Mouse (Mus musculus): ENCODE measurements around the gene Itgav. TPM values are rescaled to one million over a fixed set of nuclear protein-coding genes. Genes with fewer than 3 reads are reported as not detected.

Gene Itgav
- polyA plus RNA-seq, 2 experiments = 38.1 to 87.5 TPM

GRCm38 (mm10) chr2:83724827-83725730, 882 bp downstream of the Itgav start:
- ATAC-seq (ENCODE audit: low FRiP score, low read depth) = peak; percentile 28

GRCm38 (mm10) chr2:83725796-83726195, 1.6 kb downstream of the Itgav start:
- Histone ChIP-seq H3K9ac (ENCODE audit: low read depth, low read length, severe bottlenecking) (no peak overlapping the region), H3K9me3 (ENCODE audit: control insufficient read depth, low read length) (no peaks in the 10 kb centered on the region), H3K27ac (replicated peaks; ENCODE audit: low read depth, low read length) (no peak overlapping the region), H3K4me2 (replicated peaks; ENCODE audit: low read depth, low read length, severe bottlenecking) (peak overlapping the region; percentile 57), H3K27me3 (ENCODE audit: control insufficient read depth, insufficient read depth, low read length) (no peaks in the 10 kb centered on the region), H3K4me1 (ENCODE audit: control insufficient read depth, insufficient read depth, low read length) (peaks cover 23% of the 10 kb centered on the region), H3K4me3 (replicated peaks; ENCODE audit: low read length) (peak overlapping the region; percentile 85), H3K36me3 (ENCODE audit: control insufficient read depth, insufficient read depth, low read length) (no peaks in the 10 kb centered on the region)
- TF ChIP-seq POLR2A (IDR thresholded peaks at IDR 0.05; ENCODE audit: borderline replicate concordance, extremely low read depth, insufficient read depth, insufficient read length) = no peak
- DNase-seq (ENCODE audit: low spot score) (no peak), ATAC-seq (ENCODE audit: low FRiP score, low read depth) (no peak)
- WGBS = 64% methylated on average over 4 of the region's 4 CpGs

More at GRCm38 (mm10) chr2:83724827-83725730, 882 bp downstream of the Itgav start:
- H3K27ac ChIP-seq (replicated peaks; ENCODE audit: low read depth, low read length) = peak overlapping the region; percentile 94
- H3K9me3 ChIP-seq (ENCODE audit: control insufficient read depth, low read length) = no peaks in the 10 kb centered on the region
- no peaks in the 10 kb centered on the region for H3K27me3 ChIP-seq (ENCODE audit: control insufficient read depth, insufficient read depth, low read length)
- no peak for TF ChIP-seq POLR2A (IDR thresholded peaks at IDR 0.05; ENCODE audit: borderline replicate concordance, extremely low read depth, insufficient read depth, insufficient read length)
- WGBS = 5% methylated on average over 33 of the region's 44 CpGs
- no peaks in the 10 kb centered on the region for H3K36me3 ChIP-seq (ENCODE audit: control insufficient read depth, insufficient read depth, low read length)
- peaks cover 22% of the 10 kb centered on the region for H3K4me1 ChIP-seq (ENCODE audit: control insufficient read depth, insufficient read depth, low read length)
- peak overlapping the region; percentile 92 for H3K9ac ChIP-seq (ENCODE audit: low read depth, low read length, severe bottlenecking)
- H3K4me2 ChIP-seq (replicated peaks; ENCODE audit: low read depth, low read length, severe bottlenecking) = peak overlapping the region; percentile 57
- H3K4me3 ChIP-seq (replicated peaks; ENCODE audit: low read length) = peak overlapping the region; percentile 85
- DNase-seq (ENCODE audit: low spot score) = peak; percentile 27

GRCm38 (mm10) chr2:83728238-83728682, 4.1 kb downstream of the Itgav start:
- ATAC-seq (ENCODE audit: low FRiP score, low read depth) (no peak), DNase-seq (ENCODE audit: low spot score) (no peak)
- Histone ChIP-seq H3K9me3 (ENCODE audit: control insufficient read depth, low read length) (no peaks in the 10 kb centered on the region), H3K27ac (replicated peaks; ENCODE audit: low read depth, low read length) (no peak overlapping the region), H3K4me1 (ENCODE audit: control insufficient read depth, insufficient read depth, low read length) (peaks cover 18% of the 10 kb centered on the region), H3K4me3 (replicated peaks; ENCODE audit: low read length) (no peak overlapping the region), H3K9ac (ENCODE audit: low read depth, low read length, severe bottlenecking) (no peak overlapping the region), H3K36me3 (ENCODE audit: control insufficient read depth, insufficient read depth, low read length) (no peaks in the 10 kb centered on the region), H3K27me3 (ENCODE audit: control insufficient read depth, insufficient read depth, low read length) (no peaks in the 10 kb centered on the region), H3K4me2 (replicated peaks; ENCODE audit: low read depth, low read length, severe bottlenecking) (no peak overlapping the region)
- WGBS = 74% methylated on average over 4 of the region's 4 CpGs
- TF ChIP-seq POLR2A (IDR thresholded peaks at IDR 0.05; ENCODE audit: borderline replicate concordance, extremely low read depth, insufficient read depth, insufficient read length) = no peak

- Histone ChIP-seq H3K27me3 (ENCODE audit: control insufficient read depth, insufficient read depth, low read length) (no peaks in the 10 kb centered on the region), H3K9ac (ENCODE audit: low read depth, low read length, severe bottlenecking) (no peak overlapping the region), H3K4me1 (ENCODE audit: control insufficient read depth, insufficient read depth, low read length) (peaks cover 16% of the 10 kb centered on the region), H3K4me3 (replicated peaks; ENCODE audit: low read length) (no peak overlapping the region), H3K9me3 (ENCODE audit: control insufficient read depth, low read length) (no peaks in the 10 kb centered on the region), H3K36me3 (ENCODE audit: control insufficient read depth, insufficient read depth, low read length) (no peaks in the 10 kb centered on the region), H3K27ac (replicated peaks; ENCODE audit: low read depth, low read length) (no peak overlapping the region), H3K4me2 (replicated peaks; ENCODE audit: low read depth, low read length, severe bottlenecking) (no peak overlapping the region)
- DNase-seq (ENCODE audit: low spot score) (no peak), ATAC-seq (ENCODE audit: low FRiP score, low read depth) (no peak)
- TF ChIP-seq POLR2A (IDR thresholded peaks at IDR 0.05; ENCODE audit: borderline replicate concordance, extremely low read depth, insufficient read depth, insufficient read length) = no peak
- WGBS = 69% methylated on average over 5 of the region's 5 CpGs
These were observed 5.1 kb downstream of the Itgav start for GRCm38 (mm10) chr2:83729339-83729738.

- H3K9ac ChIP-seq (ENCODE audit: low read depth, low read length, severe bottlenecking) = no peak overlapping the region
- WGBS = 93% methylated on average over 4 of the region's 4 CpGs
- no peaks in the 10 kb centered on the region for H3K27me3 ChIP-seq (ENCODE audit: control insufficient read depth, insufficient read depth, low read length)
These were observed 8.7 kb downstream of the Itgav start for GRCm38 (mm10) chr2:83732896-83733295.

More at GRCm38 (mm10) chr2:83732896-83733295, 8.7 kb downstream of the Itgav start:
- H3K4me3 ChIP-seq (replicated peaks; ENCODE audit: low read length) = no peak overlapping the region
- no peak for TF ChIP-seq POLR2A (IDR thresholded peaks at IDR 0.05; ENCODE audit: borderline replicate concordance, extremely low read depth, insufficient read depth, insufficient read length)
- DNase-seq (ENCODE audit: low spot score) = no peak
- no peak for ATAC-seq (ENCODE audit: low FRiP score, low read depth)
- H3K4me1 ChIP-seq (ENCODE audit: control insufficient read depth, insufficient read depth, low read length) = peaks cover 9% of the 10 kb centered on the region
- no peaks in the 10 kb centered on the region for H3K9me3 ChIP-seq (ENCODE audit: control insufficient read depth, low read length)
- H3K4me2 ChIP-seq (replicated peaks; ENCODE audit: low read depth, low read length, severe bottlenecking) = no peak overlapping the region
- peaks cover 12% of the 10 kb centered on the region; the same call in 1 of the 2 replicates for H3K36me3 ChIP-seq (ENCODE audit: control insufficient read depth, insufficient read depth, low read length)
- H3K27ac ChIP-seq (replicated peaks; ENCODE audit: low read depth, low read length) = no peak overlapping the region

Measured in limb, embryonic 14.5 days (tissue).